Mouse (Mus musculus) stomach, embryonic 14.5 days (tissue): ENCODE measurements around the gene Pcnx2. TPM values are rescaled to one million over a fixed set of nuclear protein-coding genes. Genes with fewer than 3 reads are reported as not detected.
A peak's percentile ranks its signal among the peaks of the same experiment; 100 is the strongest.

Experiments used
- ATAC-seq: fragments of 200-750 bp; cut with Nextera tagmentation; 2 replicates; pipeline ENCODE4 v1.8.0; 2017; ENCODE audit warnings: low read depth, moderate TSS enrichment; ENCODE audit not compliant: insufficient number of reproducible peaks, insufficient read depth, low FRiP score
- H3K27ac ChIP-seq: fragments of 300-500 bp; sonication (generic); 2 replicates; pipeline ENCODE4 v1.5.1; 2014; ENCODE audit warnings: mild to moderate bottlenecking, low read length, moderate library complexity, mixed read lengths
- H3K27me3 ChIP-seq: fragments of 300-500 bp; sonication (generic); 2 replicates; pipeline ENCODE4 v1.6.1; 2014; ENCODE audit warnings: low read length, control low read depth, mixed read lengths; ENCODE audit not compliant: control insufficient read depth, insufficient read depth
- H3K36me3 ChIP-seq: fragments of 300-500 bp; sonication (generic); 2 replicates; pipeline ENCODE4 v1.6.1; 2014; ENCODE audit warnings: mild to moderate bottlenecking, control low read depth, low read length, moderate library complexity, mixed read lengths; ENCODE audit not compliant: control insufficient read depth, insufficient read depth
- H3K4me1 ChIP-seq: fragments of 300-500 bp; sonication (generic); 2 replicates; pipeline ENCODE4 v1.6.1; 2014; ENCODE audit warnings: low read length, control low read depth, mixed read lengths; ENCODE audit not compliant: control insufficient read depth, insufficient read depth
- H3K4me2 ChIP-seq: fragments of 300-500 bp; sonication (generic); replicated peaks from 2 replicates; pipeline ENCODE4 v1.6.1; 2014; ENCODE audit warnings: low read depth, low read length, control low read depth
- H3K4me3 ChIP-seq: fragments of 300-500 bp; sonication (generic); 2 replicates; pipeline ENCODE4 v1.5.1; 2014; ENCODE audit warnings: low read depth, low read length, control low read depth
- H3K9ac ChIP-seq: fragments of 300-500 bp; sonication (generic); replicated peaks from 2 replicates; pipeline ENCODE4 v1.6.1; 2014; ENCODE audit warnings: low read depth, mild to moderate bottlenecking, control low read depth, low read length, moderate library complexity, mixed read lengths
- H3K9me3 ChIP-seq: fragments of 300-500 bp; sonication (generic); 2 replicates; pipeline ENCODE4 v1.6.1; 2016; ENCODE audit warnings: low read depth, low read length, control low read depth; ENCODE audit not compliant: control insufficient read depth
- whole genome bisulfite sequencing: fragments of 180-500 bp; shearing (Covaris S2); extraction: QIAGEN DNeasy Blood & Tissue Kit; methylation state at CpG from one replicate; pipeline ENCODE4 v1.1.7; 2014; 5-methylcytosine and 5-hydroxymethylcytosine counted together
- polyA plus RNA-seq: library from polyadenylated mRNA; unstranded; fragments of >200 nt; fragmentation: Nextera tagmentation; extraction: Ambion mirVana; gene quantifications from 2 replicates; pipeline ENCODE4 v1.2.1, GENCODE M21; 2014

Gene Pcnx2
- polyA plus RNA-seq, 1 experiment from 2014 or later, result 0.29 TPM

DNA sequence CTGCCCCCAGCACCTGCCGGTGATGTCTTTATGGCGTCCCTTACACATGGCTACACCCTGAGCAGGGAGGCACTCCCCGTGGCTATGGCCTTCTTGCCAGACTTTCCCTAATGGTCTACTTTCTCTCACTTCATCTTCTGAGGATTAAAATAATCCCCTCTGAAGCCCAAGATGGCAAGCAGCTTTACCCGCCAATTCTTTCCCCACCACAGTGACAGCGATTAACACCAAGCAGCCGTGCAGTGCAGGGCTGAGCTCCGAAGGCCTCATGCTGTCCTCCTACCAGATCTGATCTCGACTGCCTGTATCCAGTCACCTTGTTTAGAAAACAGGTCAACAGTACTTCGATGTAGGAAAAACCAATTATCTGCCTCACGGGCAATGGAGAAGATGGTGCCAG is 157.5 kb downstream of the Pcnx2 start:
- Histone ChIP-seq H3K4me3 (no peak overlapping the region), H3K4me1 (no peaks in the 10 kb centered on the region), H3K4me2 (no peak overlapping the region), H3K9ac (no peak overlapping the region), H3K27ac (no peak overlapping the region), H3K9me3 (no peaks in the 10 kb centered on the region), H3K27me3 (no peaks in the 10 kb centered on the region), H3K36me3 (no peaks in the 10 kb centered on the region; the same call in 1 of the 2 replicates)
- no peak for ATAC-seq
- 82% methylated on average over 10 of the region's 10 CpGs for WGBS

GRCm38 (mm10) chr8:125738956-125739355 is 159.2 kb downstream of the Pcnx2 start:
- ATAC-seq, result no peak
- no peaks in the 10 kb centered on the region; the same call in 1 of the 2 replicates for H3K36me3 ChIP-seq
- no peak overlapping the region for H3K9ac ChIP-seq
- H3K27ac ChIP-seq, result no peak overlapping the region
- H3K4me2 ChIP-seq, result no peak overlapping the region
- no peaks in the 10 kb centered on the region for H3K9me3 ChIP-seq
- H3K27me3 ChIP-seq, result no peaks in the 10 kb centered on the region
- no peaks in the 10 kb centered on the region for H3K4me1 ChIP-seq
- WGBS, result 90% methylated on average over 4 of the region's 4 CpGs
- H3K4me3 ChIP-seq, result no peak overlapping the region

DNA sequence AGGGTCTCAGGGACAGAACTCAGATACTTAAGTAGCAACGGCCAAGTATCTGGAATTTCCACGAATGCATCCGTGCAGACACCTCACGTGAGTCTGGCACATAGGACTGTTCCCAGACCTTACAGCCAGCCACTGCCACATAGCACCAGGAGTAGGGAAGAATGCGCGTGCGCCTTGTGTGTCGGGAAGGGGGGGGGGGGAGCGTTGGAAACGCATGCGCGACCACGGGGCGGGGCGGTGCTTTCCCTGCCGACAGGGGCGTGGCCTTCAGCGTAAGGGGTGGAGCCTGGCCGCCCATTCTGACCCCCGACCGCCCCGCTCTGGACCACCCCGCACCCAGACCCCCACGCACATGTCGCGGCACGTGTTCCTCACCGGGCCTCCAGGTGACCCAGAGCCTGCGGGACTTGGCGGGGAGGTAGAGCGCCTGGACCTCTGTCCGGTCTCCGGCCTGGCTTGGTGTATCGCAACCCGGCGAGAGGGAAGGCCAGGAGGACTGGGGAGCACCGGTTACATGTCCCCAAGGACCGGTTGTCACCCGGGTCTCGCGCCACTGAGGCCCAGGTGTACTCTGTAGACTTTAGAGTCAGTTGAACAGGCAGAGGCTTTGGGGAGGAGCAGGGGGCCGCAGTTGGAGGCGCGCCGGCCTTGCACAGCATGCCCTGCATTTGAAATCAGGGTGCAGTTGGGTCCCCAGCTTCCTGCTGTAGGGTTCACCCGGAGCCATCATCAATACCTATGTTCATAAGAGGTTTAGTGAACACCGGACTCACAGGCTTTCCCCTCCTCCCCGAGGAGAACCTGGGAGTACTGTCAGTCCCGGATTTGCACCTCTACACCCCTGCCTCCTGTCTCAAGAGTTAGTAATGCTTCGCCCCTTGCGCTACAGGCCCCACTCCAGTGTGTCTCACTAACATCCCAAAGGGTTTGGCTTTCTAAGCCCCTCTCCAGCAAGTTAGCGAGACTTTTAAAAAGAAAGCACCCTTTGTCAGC is 163.9 kb downstream of the Pcnx2 start:
- Histone ChIP-seq H3K27me3 (no peaks in the 10 kb centered on the region), H3K27ac (no peak overlapping the region), H3K36me3 (no peaks in the 10 kb centered on the region), H3K9ac (peak overlapping the region; percentile 51; the same call in 1 of the 2 replicates), H3K9me3 (no peaks in the 10 kb centered on the region), H3K4me1 (no peaks in the 10 kb centered on the region), H3K4me3 (peak overlapping the region; percentile 77), H3K4me2 (peak overlapping the region; percentile 76)
- ATAC-seq, result peak; percentile 89
- 7% methylated on average over 51 of the region's 52 CpGs for WGBS

GRCm38 (mm10) chr8:125729746-125730145 is 168.4 kb downstream of the Pcnx2 start, which contains the start of gene Ntpcr:
Ntpcr (plus strand) TSS chr8:125729963.
- WGBS, result 76% methylated on average over 7 of the region's 7 CpGs
- H3K4me2 ChIP-seq, result no peak within 1 kb of the TSS
- H3K36me3 ChIP-seq, result no peaks in the 10 kb centered on the region
- H3K4me1 ChIP-seq, result no peaks in the 10 kb centered on the region
- no peak within 1 kb of the TSS for H3K27ac ChIP-seq
- H3K9me3 ChIP-seq, result no peaks in the 10 kb centered on the region
- no peaks in the 10 kb centered on the region for H3K27me3 ChIP-seq
- no peak within 1 kb of the TSS for H3K4me3 ChIP-seq
- ATAC-seq, result no peak
- H3K9ac ChIP-seq, result no peak within 1 kb of the TSS

- no peak for ATAC-seq
- H3K9me3 ChIP-seq, result no peaks in the 10 kb centered on the region
- no peak overlapping the region for H3K9ac ChIP-seq
- H3K4me2 ChIP-seq, result no peak overlapping the region
- H3K4me1 ChIP-seq, result no peaks in the 10 kb centered on the region
- H3K27me3 ChIP-seq, result no peaks in the 10 kb centered on the region
- no peak overlapping the region for H3K27ac ChIP-seq
- 38% methylated on average over 8 of the region's 8 CpGs for WGBS
- H3K36me3 ChIP-seq, result no peaks in the 10 kb centered on the region
- no peak overlapping the region for H3K4me3 ChIP-seq
Observed at GRCm38 (mm10) chr8:125727797-125728196, 170.3 kb downstream of the Pcnx2 start.

DNA sequence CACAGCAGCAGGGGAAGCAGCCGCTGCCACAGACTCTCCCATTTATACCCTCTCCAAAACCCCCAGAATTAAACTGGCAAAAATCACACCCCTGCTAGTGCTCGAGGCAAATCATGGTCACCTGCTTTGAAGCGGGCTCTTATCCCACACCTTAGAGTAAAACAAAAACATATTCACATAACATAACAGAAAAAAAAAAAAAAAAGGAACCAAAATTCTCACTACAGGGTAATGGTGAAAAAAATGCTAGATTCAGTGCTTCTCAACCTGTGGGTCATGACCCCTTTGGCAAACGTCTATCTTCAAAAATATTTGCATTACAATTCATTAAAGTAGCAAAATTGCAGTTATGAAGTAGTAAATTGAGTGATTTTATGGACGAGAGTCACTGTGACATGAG is 171.1 kb downstream of the Pcnx2 start:
- Histone ChIP-seq H3K4me1 (no peaks in the 10 kb centered on the region), H3K9me3 (no peaks in the 10 kb centered on the region), H3K36me3 (no peaks in the 10 kb centered on the region), H3K4me3 (no peak overlapping the region), H3K27me3 (no peaks in the 10 kb centered on the region), H3K27ac (no peak overlapping the region), H3K9ac (no peak overlapping the region), H3K4me2 (no peak overlapping the region)
- ATAC-seq, result no peak
- 76% methylated on average over 5 of the region's 5 CpGs for WGBS

GRCm38 (mm10) chr8:125726143-125726542 is 172.0 kb downstream of the Pcnx2 start:
- ATAC-seq, result no peak
- no peaks in the 10 kb centered on the region for H3K27me3 ChIP-seq
- no peaks in the 10 kb centered on the region for H3K9me3 ChIP-seq
- H3K36me3 ChIP-seq, result no peaks in the 10 kb centered on the region
- no peak overlapping the region for H3K27ac ChIP-seq
- H3K9ac ChIP-seq, result no peak overlapping the region
- 96% methylated on average over 4 of the region's 4 CpGs for WGBS
- no peak overlapping the region for H3K4me2 ChIP-seq
- no peak overlapping the region for H3K4me3 ChIP-seq
- no peaks in the 10 kb centered on the region for H3K4me1 ChIP-seq

DNA sequence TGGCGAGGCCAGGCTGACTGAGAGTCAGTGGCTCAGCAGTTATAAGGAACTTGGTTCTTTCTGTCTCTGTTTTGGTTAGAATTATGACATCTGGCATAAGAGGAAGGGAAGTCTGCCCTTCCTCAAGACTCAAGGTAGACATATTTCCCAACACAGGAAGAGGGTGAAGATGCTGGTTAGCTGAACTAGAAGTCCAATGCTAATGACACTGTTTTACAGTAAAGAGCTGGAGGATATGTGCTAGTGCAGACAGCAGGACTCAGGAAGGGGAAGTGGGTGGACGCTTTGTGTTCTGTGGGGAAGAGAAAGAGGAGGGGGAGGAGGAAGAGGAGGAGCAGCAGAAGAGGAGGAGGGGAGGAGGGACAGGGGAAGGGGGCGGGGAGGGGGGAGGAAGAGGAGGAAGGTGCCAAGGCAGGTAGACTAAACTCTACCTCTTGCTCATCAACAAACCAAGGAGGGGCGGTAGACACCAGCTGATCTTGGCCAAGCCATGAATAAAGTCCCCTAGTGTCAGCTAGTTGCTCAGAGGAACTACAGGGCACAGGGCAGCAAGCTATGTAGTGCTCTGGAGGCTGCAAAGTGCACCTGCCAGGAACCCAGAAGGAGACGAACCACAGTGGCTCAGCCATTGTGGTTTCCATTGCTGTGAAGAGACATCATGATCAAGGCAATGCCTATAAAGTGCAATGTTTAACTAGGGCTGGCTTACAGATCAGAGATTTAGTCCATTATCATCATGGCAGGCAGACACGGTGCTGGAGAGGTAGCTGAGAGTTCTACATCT is 172.9 kb downstream of the Pcnx2 start:
- WGBS, result 77% methylated on average over 6 of the region's 6 CpGs
- Histone ChIP-seq H3K4me3 (no peak overlapping the region), H3K4me1 (no peaks in the 10 kb centered on the region), H3K9me3 (no peaks in the 10 kb centered on the region), H3K27ac (no peak overlapping the region), H3K27me3 (no peaks in the 10 kb centered on the region), H3K9ac (no peak overlapping the region), H3K4me2 (no peak overlapping the region), H3K36me3 (no peaks in the 10 kb centered on the region)
- no peak for ATAC-seq
